Mouse (Mus musculus) gonadal fat pad, adult 2 months (tissue): ENCODE results near the gene Fam102a. TPM values are rescaled to one million over a fixed set of nuclear protein-coding genes. Genes with fewer than 3 reads are reported as not detected.

Experiments used
- DNase-seq: peaks from one replicate; pipeline ENCODE4 v3.0.0-alpha.2; 2012; ENCODE audit warnings: low read depth
- polyA plus RNA-seq: library from polyadenylated mRNA; depleted of rRNA; stranded (reverse); fragments of >200 nt; gene quantifications from 2 replicates; pipeline ENCODE4 v1.2.3, GENCODE M21; 2012

Gene Fam102a
- polyA plus RNA-seq, 1 experiment, result 23.8 TPM

GRCm38 (mm10) chr2:32514335-32514734, 20.8 kb upstream of the Fam102a start:
- DNase-seq, result no peak

GRCm38 (mm10) chr2:32517233-32517867, 17.8 kb upstream of the Fam102a start:
- DNase-seq, result no peak

GRCm38 (mm10) chr2:32520034-32520990, 14.8 kb upstream of the Fam102a start:
- no peak for DNase-seq

GRCm38 (mm10) chr2:32524536-32525031, 10.5 kb upstream of the Fam102a start:
- DNase-seq, result no peak

- no peak for DNase-seq
Measured at GRCm38 (mm10) chr2:32525816-32526215, 9.3 kb upstream of the Fam102a start.

GRCm38 (mm10) chr2:32527468-32527966, 7.6 kb upstream of the Fam102a start:
- no peak for DNase-seq

- DNase-seq, result no peak
Measured at GRCm38 (mm10) chr2:32528326-32528725, 6.8 kb upstream of the Fam102a start.

- no peak for DNase-seq
Measured at GRCm38 (mm10) chr2:32530479-32530878, 4.7 kb upstream of the Fam102a start.

- no peak for DNase-seq
Measured at GRCm38 (mm10) chr2:32533163-32533562, 2.0 kb upstream of the Fam102a start.

- no peak for DNase-seq
Measured at GRCm38 (mm10) chr2:32534061-32534732, 935 bp upstream of the Fam102a start.

- DNase-seq, result no peak
Measured at GRCm38 (mm10) chr2:32535501-32535991, 414 bp downstream of the Fam102a start.

GRCm38 (mm10) chr2:32536086-32536633, 1.0 kb downstream of the Fam102a start:
- DNase-seq, result no peak

GRCm38 (mm10) chr2:32536634-32537359, 1.7 kb downstream of the Fam102a start:
- DNase-seq, result no peak

GRCm38 (mm10) chr2:32537360-32537905, 2.3 kb downstream of the Fam102a start:
- DNase-seq, result no peak

- DNase-seq, result no peak
Measured at GRCm38 (mm10) chr2:32537941-32538340, 2.8 kb downstream of the Fam102a start.

GRCm38 (mm10) chr2:32538461-32538860, 3.3 kb downstream of the Fam102a start:
- no peak for DNase-seq

- DNase-seq, result no peak
Measured at GRCm38 (mm10) chr2:32539452-32539981, 4.4 kb downstream of the Fam102a start.

- DNase-seq, result no peak
Measured at GRCm38 (mm10) chr2:32541333-32541908, 6.3 kb downstream of the Fam102a start.

GRCm38 (mm10) chr2:32541986-32542573, 6.9 kb downstream of the Fam102a start:
- no peak for DNase-seq
